8 mouse cellular contexts compared by ENCODE assay signal in genomic region chr16:11066029-11066832, GRCm38 (mm10). TPM values are rescaled to one million over a fixed set of nuclear protein-coding genes. Genes with fewer than 3 reads are reported as not detected.
DNase-seq lines count a peak whose midpoint lies in the region; ATAC-seq and TF ChIP-seq lines count a peak whose summit lies in the region.

TSS of gene Litaf (minus strand) at chr16:11066157.

- 0 out of 2 replicates have a peak, but pooled peaks have one; percentile 15 for TF ChIP-seq CTCF in kidney, adult 2 months (conservative IDR thresholded peaks at IDR 0.05; ENCODE audit: insufficient read depth, insufficient read length, low read depth, low read length)
- TF ChIP-seq CTCF in spleen, adult 2 months (IDR thresholded peaks at IDR 0.05; ENCODE audit: extremely low read depth, insufficient read depth, insufficient read length, insufficient replicate concordance) = no peak

- peaks cover 14% of the 10 kb centered on the region for H3K36me3 ChIP-seq in embryonic facial prominence, embryonic 13.5 days
- H3K36me3 ChIP-seq in kidney, adult 2 months (ENCODE audit: control insufficient read depth, insufficient read depth, low read length) = no peaks in the 10 kb centered on the region
- H3K36me3 ChIP-seq in limb, embryonic 12.5 days = peaks cover 23% of the 10 kb centered on the region
- H3K36me3 ChIP-seq in midbrain, embryonic 15.5 days (replicated peaks) = no peaks in the 10 kb centered on the region
- H3K36me3 ChIP-seq in spleen, adult 2 months (ENCODE audit: control insufficient read depth, insufficient read depth, low read length) = peaks cover 1% of the 10 kb centered on the region

- ATAC-seq in embryonic facial prominence, embryonic 13.5 days (ENCODE audit: insufficient number of reproducible peaks, insufficient read depth, low FRiP score, low TSS enrichment, low read depth) = peak; percentile 97
- ATAC-seq in limb, embryonic 12.5 days (ENCODE audit: insufficient number of reproducible peaks, insufficient read depth, low FRiP score, low TSS enrichment, low read depth) = peak; percentile 96
- peak; percentile 98 for ATAC-seq in midbrain, embryonic 15.5 days (replicated peaks)

- peak within 1 kb of the TSS; percentile 75 for H3K4me2 ChIP-seq in embryonic facial prominence, embryonic 13.5 days
- peak within 1 kb of the TSS; percentile 74 for H3K4me2 ChIP-seq in limb, embryonic 12.5 days
- H3K4me2 ChIP-seq in midbrain, embryonic 15.5 days = peak within 1 kb of the TSS; percentile 77

- peak within 1 kb of the TSS; percentile 87 for H3K4me3 ChIP-seq in embryonic facial prominence, embryonic 13.5 days
- peak within 1 kb of the TSS; percentile 73 for H3K4me3 ChIP-seq in kidney, adult 2 months (ENCODE audit: insufficient read depth, low read depth, low read length)
- H3K4me3 ChIP-seq in limb, embryonic 12.5 days (replicated peaks) = peak within 1 kb of the TSS; percentile 82
- peak within 1 kb of the TSS; percentile 90 for H3K4me3 ChIP-seq in midbrain, embryonic 15.5 days
- peak within 1 kb of the TSS; percentile 86 for H3K4me3 ChIP-seq in spleen, adult 2 months (ENCODE audit: extremely low read depth, insufficient read depth, insufficient read length)

- H3K9me3 ChIP-seq in embryonic facial prominence, embryonic 13.5 days = no peaks in the 10 kb centered on the region
- no peaks in the 10 kb centered on the region for H3K9me3 ChIP-seq in limb, embryonic 12.5 days
- no peaks in the 10 kb centered on the region for H3K9me3 ChIP-seq in midbrain, embryonic 15.5 days

- H3K9ac ChIP-seq in embryonic facial prominence, embryonic 13.5 days = peak within 1 kb of the TSS; percentile 97
- peak within 1 kb of the TSS; percentile 97 for H3K9ac ChIP-seq in limb, embryonic 12.5 days (replicated peaks)
- peak within 1 kb of the TSS; percentile 98 for H3K9ac ChIP-seq in midbrain, embryonic 15.5 days

- peak; percentile 4 for TF ChIP-seq POLR2A in kidney, adult 2 months (IDR thresholded peaks at IDR 0.05; ENCODE audit: low read depth, low read length)
- peak; percentile 62 for TF ChIP-seq POLR2A in spleen, adult 2 months (IDR thresholded peaks at IDR 0.05; ENCODE audit: low read depth, low read length)

- WGBS in embryonic facial prominence, embryonic 13.5 days = under 1% methylated on average over 78 of the region's 78 CpGs
- under 1% methylated on average over 77 of the region's 78 CpGs for WGBS in kidney, adult 2 months
- WGBS in limb, embryonic 12.5 days = under 1% methylated on average over 77 of the region's 78 CpGs
- under 1% methylated on average over 78 of the region's 78 CpGs for WGBS in midbrain, embryonic 15.5 days
- under 1% methylated on average over 75 of the region's 78 CpGs for WGBS in spleen, adult 2 months

- peaks cover 65% of the 10 kb centered on the region for H3K4me1 ChIP-seq in embryonic facial prominence, embryonic 13.5 days
- peaks cover 51% of the 10 kb centered on the region for H3K4me1 ChIP-seq in kidney, adult 2 months (ENCODE audit: control insufficient read depth, insufficient read depth, low read length)
- peaks cover 57% of the 10 kb centered on the region for H3K4me1 ChIP-seq in limb, embryonic 12.5 days (replicated peaks)
- H3K4me1 ChIP-seq in midbrain, embryonic 15.5 days = peaks cover 67% of the 10 kb centered on the region
- peaks cover 28% of the 10 kb centered on the region; the same call in 1 of the 2 replicates for H3K4me1 ChIP-seq in spleen, adult 2 months (ENCODE audit: control insufficient read depth, insufficient read depth, insufficient read length)

- DNase-seq in 3134 (ENCODE audit: extremely low read depth, insufficient read length, low spot score) = peak; percentile 99
- DNase-seq in adrenal gland, postnatal 36 days = peak; percentile 99
- DNase-seq in heart, adult 18-20 months = peak; percentile 97 to 99
- DNase-seq in kidney, adult 2 months = peak; percentile 99
- DNase-seq in spleen, adult 2 months (ENCODE audit: low read depth in 1 of 2, low spot score in 2 of 2) = peak; percentile 95 to 98

- peak within 1 kb of the TSS; percentile 94 for H3K27ac ChIP-seq in embryonic facial prominence, embryonic 13.5 days
- H3K27ac ChIP-seq in kidney, adult 2 months (ENCODE audit: insufficient read depth, low read depth, low read length) = peak within 1 kb of the TSS; percentile 40
- H3K27ac ChIP-seq in limb, embryonic 12.5 days = peak within 1 kb of the TSS; percentile 95
- peak within 1 kb of the TSS; percentile 99 for H3K27ac ChIP-seq in midbrain, embryonic 15.5 days
- peak within 1 kb of the TSS; percentile 93 for H3K27ac ChIP-seq in spleen, adult 2 months (ENCODE audit: insufficient read depth, low read length)

- H3K27me3 ChIP-seq in embryonic facial prominence, embryonic 13.5 days = no peaks in the 10 kb centered on the region
- H3K27me3 ChIP-seq in kidney, adult 2 months (replicated peaks; ENCODE audit: control insufficient read depth, insufficient read depth, low read length) = no peaks in the 10 kb centered on the region
- H3K27me3 ChIP-seq in limb, embryonic 12.5 days = no peaks in the 10 kb centered on the region
- no peaks in the 10 kb centered on the region for H3K27me3 ChIP-seq in midbrain, embryonic 15.5 days (replicated peaks)
- H3K27me3 ChIP-seq in spleen, adult 2 months (ENCODE audit: control insufficient read depth, insufficient read depth, low read length) = no peaks in the 10 kb centered on the region

RNA-seq across cellular contexts. Expression of gene Litaf, which starts in this region (rescaled TPM):
- total RNA-seq in adrenal gland, postnatal 36 days (2021) = 10 to 100 TPM; 47.4 to 51.1 TPM
- polyA plus RNA-seq in embryonic facial prominence, embryonic 13.5 days (2015; fragmentation: Nextera tagmentation; extraction: Ambion mirVana) = 111 and 120 TPM in 2 replicates
- total RNA-seq in heart, adult 18-20 months (2021) = 10 to 100 TPM; 17.1 to 20.8 TPM
- 125 and 145 TPM in 2 replicates for polyA plus RNA-seq in kidney, adult 2 months (2012; rRNA removed)
- polyA plus RNA-seq in limb, embryonic 12.5 days (2016; fragmentation: Nextera tagmentation; extraction: Ambion mirVana) = 103 TPM in 2 replicates
- polyA plus RNA-seq in midbrain, embryonic 15.5 days (2015; fragmentation: Nextera tagmentation; extraction: Ambion mirVana) = 28.0 and 28.8 TPM in 2 replicates
- polyA plus RNA-seq in spleen, adult 2 months (2012; rRNA removed) = 115 and 171 TPM in 2 replicates

Comparison
In these comparisons a context has a peak if more than half of its experiments do, and no peak if none do; other contexts are left out.
1. Peak in every context shown above with its lines: DNase-seq, ATAC-seq, H3K4me3 ChIP-seq and H3K27ac ChIP-seq.
2. H3K27ac ChIP-seq: peak in every context shown above with its lines; median percentile 99 in midbrain, embryonic 15.5 days; 95 in limb, embryonic 12.5 days; 94 in embryonic facial prominence, embryonic 13.5 days; 93 in spleen, adult 2 months; 40 in kidney, adult 2 months.